Mouse (Mus musculus): ENCODE data around the gene Cdk4.
A peak's percentile ranks its signal among the peaks of the same experiment; 100 is the strongest.

Cdk4 gene

GRCm38 (mm10) chr10:127073981-127074380, 10.6 kb downstream of the Cdk4 start:
- no peak for DNase-seq (ENCODE audit: low read depth, low spot score)

- peak; percentile 89 for DNase-seq (ENCODE audit: low read depth, low spot score)
These were observed 11.7 kb downstream of the Cdk4 start, which contains the start of gene Agap2 for GRCm38 (mm10) chr10:127075080-127075479. TSS of gene Agap2 (plus strand) at chr10:127075284.

- DNase-seq (ENCODE audit: low read depth, low spot score), result no peak
These were observed 12.3 kb downstream of the Cdk4 start for GRCm38 (mm10) chr10:127075651-127076050.

- peak; percentile 89 for DNase-seq (ENCODE audit: low read depth, low spot score)
These were observed 12.7 kb downstream of the Cdk4 start for GRCm38 (mm10) chr10:127076082-127076481.

- DNase-seq (ENCODE audit: low read depth, low spot score), result no peak
These were observed 14.2 kb downstream of the Cdk4 start for GRCm38 (mm10) chr10:127077515-127077914.

- DNase-seq (ENCODE audit: low read depth, low spot score), result no peak
These were observed 14.8 kb downstream of the Cdk4 start for GRCm38 (mm10) chr10:127078001-127078676.

- no peak for DNase-seq (ENCODE audit: low read depth, low spot score)
These were observed 15.6 kb downstream of the Cdk4 start for GRCm38 (mm10) chr10:127078677-127079575.

- DNase-seq (ENCODE audit: low read depth, low spot score), result no peak
These were observed 16.5 kb downstream of the Cdk4 start for GRCm38 (mm10) chr10:127079665-127080391.

- no peak for DNase-seq (ENCODE audit: low read depth, low spot score)
These were observed 17.8 kb downstream of the Cdk4 start for GRCm38 (mm10) chr10:127080901-127081780.

GRCm38 (mm10) chr10:127081996-127082620, 18.8 kb downstream of the Cdk4 start:
- DNase-seq (ENCODE audit: low read depth, low spot score), result no peak

- no peak for DNase-seq (ENCODE audit: low read depth, low spot score)
These were observed 20.1 kb downstream of the Cdk4 start for GRCm38 (mm10) chr10:127083292-127083914.

GRCm38 (mm10) chr10:127083915-127084306, 20.6 kb downstream of the Cdk4 start:
- DNase-seq (ENCODE audit: low read depth, low spot score), result no peak

- DNase-seq (ENCODE audit: low read depth, low spot score), result no peak
These were observed 21.7 kb downstream of the Cdk4 start for GRCm38 (mm10) chr10:127085052-127085451.

- no peak for DNase-seq (ENCODE audit: low read depth, low spot score)
These were observed 22.3 kb downstream of the Cdk4 start for GRCm38 (mm10) chr10:127085633-127086032.

GRCm38 (mm10) chr10:127090560-127091411, 27.5 kb downstream of the Cdk4 start:
- DNase-seq (ENCODE audit: low read depth, low spot score), result no peak

GRCm38 (mm10) chr10:127091507-127092396, 28.4 kb downstream of the Cdk4 start:
- no peak for DNase-seq (ENCODE audit: low read depth, low spot score)

- DNase-seq (ENCODE audit: low read depth, low spot score), result no peak
These were observed 29.4 kb downstream of the Cdk4 start for GRCm38 (mm10) chr10:127092742-127093141.

- DNase-seq (ENCODE audit: low read depth, low spot score), result no peak
These were observed 31.1 kb downstream of the Cdk4 start for GRCm38 (mm10) chr10:127094382-127094802.
